8 mouse cellular contexts compared by ENCODE assay signal in the genomic region with DNA sequence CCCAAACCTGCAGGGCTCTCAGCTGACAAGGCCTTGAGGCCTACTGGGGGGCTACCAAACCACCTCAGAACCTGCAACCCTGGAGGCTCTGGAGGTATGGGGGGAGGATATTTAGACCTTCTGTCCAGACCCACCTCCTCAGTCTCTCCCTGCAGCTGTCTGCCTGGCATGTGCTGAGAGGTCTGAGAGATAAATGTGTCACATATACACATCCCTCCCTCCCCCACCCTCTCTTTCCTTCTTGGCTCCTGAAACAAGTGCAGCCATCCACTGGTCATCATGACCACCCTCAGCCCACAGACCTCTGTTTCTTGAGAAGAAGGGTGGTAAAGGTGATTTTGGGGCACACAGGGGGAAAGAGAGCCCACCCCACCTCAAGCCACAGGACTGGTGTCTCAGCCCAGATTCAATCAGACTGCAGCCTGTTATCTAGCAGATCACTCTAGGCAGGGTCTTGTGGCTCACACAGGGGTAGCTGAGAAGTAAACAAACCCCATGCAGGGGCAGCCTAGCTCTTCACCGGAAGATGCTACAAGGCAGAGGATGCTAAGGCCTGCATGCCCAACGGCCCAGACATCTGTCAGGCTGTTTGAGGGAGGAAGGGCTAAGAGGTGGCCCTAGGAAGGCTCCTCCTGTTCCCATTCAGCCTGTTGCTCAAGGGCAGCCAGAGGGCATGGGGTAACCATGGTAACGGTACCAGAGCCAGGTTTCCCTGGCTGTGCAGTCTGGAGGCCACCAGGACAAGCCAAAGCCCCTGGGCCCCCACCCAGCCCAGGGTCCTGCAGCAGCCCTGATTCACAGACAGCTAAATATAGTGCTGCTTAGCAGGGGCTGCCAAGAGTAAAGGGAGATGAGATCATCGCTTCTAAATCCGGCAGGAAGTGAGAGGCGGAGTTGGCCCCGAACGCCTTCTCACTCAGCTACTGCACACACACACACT. TPM values are rescaled to one million over a fixed set of nuclear protein-coding genes. Genes with fewer than 3 reads are reported as not detected.
A peak's percentile ranks its signal among the peaks of the same experiment; 100 is the strongest.
DNase-seq lines count a peak whose midpoint lies in the region; ATAC-seq and TF ChIP-seq lines count a peak whose summit lies in the region.

No protein-coding gene starts in this region.

- H3K36me3 ChIP-seq in forebrain, embryonic 14.5 days (ENCODE audit: control insufficient read depth, insufficient read depth, low read length) = no peaks in the 10 kb centered on the region
- H3K36me3 ChIP-seq in heart, postnatal 0 days (replicated peaks; ENCODE audit: control insufficient read depth, insufficient read depth, low read length) = no peaks in the 10 kb centered on the region
- no peaks in the 10 kb centered on the region for H3K36me3 ChIP-seq in liver, embryonic 11.5 days (ENCODE audit: control insufficient read depth, insufficient read depth, low read length)
- no peaks in the 10 kb centered on the region for H3K36me3 ChIP-seq in myocyte (ENCODE audit: control insufficient read depth, insufficient read depth)
- no peaks in the 10 kb centered on the region for H3K36me3 ChIP-seq in stomach, embryonic 14.5 days (ENCODE audit: control insufficient read depth, insufficient read depth, low read length)

- H3ac ChIP-seq in myocyte (ENCODE audit: control insufficient read depth, insufficient read length) = no peak overlapping the region

- H3K27me3 ChIP-seq in forebrain, embryonic 14.5 days (replicated peaks; ENCODE audit: control insufficient read depth, insufficient read depth, low read length) = no peaks in the 10 kb centered on the region
- no peaks in the 10 kb centered on the region for H3K27me3 ChIP-seq in heart, postnatal 0 days (ENCODE audit: control insufficient read depth, insufficient read depth, low read length)
- no peaks in the 10 kb centered on the region; the same call in 1 of the 2 replicates for H3K27me3 ChIP-seq in liver, embryonic 11.5 days (replicated peaks; ENCODE audit: control insufficient read depth, insufficient read depth, low read length)
- no peaks in the 10 kb centered on the region for H3K27me3 ChIP-seq in myocyte (ENCODE audit: control insufficient read depth, insufficient read depth, insufficient read length)
- no peaks in the 10 kb centered on the region for H3K27me3 ChIP-seq in stomach, embryonic 14.5 days (ENCODE audit: control insufficient read depth, insufficient read depth, low read length)

- no peak overlapping the region for H3K4me3 ChIP-seq in forebrain, embryonic 14.5 days (ENCODE audit: low read depth, low read length)
- no peak overlapping the region for H3K4me3 ChIP-seq in heart, postnatal 0 days (ENCODE audit: low read depth, low read length)
- H3K4me3 ChIP-seq in liver, embryonic 11.5 days (ENCODE audit: low read depth, low read length) = no peak overlapping the region
- H3K4me3 ChIP-seq in myocyte = no peak overlapping the region
- no peak overlapping the region for H3K4me3 ChIP-seq in stomach, embryonic 14.5 days (ENCODE audit: low read depth, low read length)

- 6% methylated on average over 8 of the region's 8 CpGs for WGBS in forebrain, embryonic 14.5 days
- 0% methylated on average over 8 of the region's 8 CpGs for WGBS in heart, postnatal 0 days
- WGBS in liver, embryonic 11.5 days = 9% methylated on average over 8 of the region's 8 CpGs
- WGBS in stomach, embryonic 14.5 days = 4% methylated on average over 8 of the region's 8 CpGs

- peaks cover 14% of the 10 kb centered on the region for H3K4me1 ChIP-seq in forebrain, embryonic 14.5 days (ENCODE audit: control insufficient read depth, insufficient read depth, low read length)
- H3K4me1 ChIP-seq in heart, postnatal 0 days (ENCODE audit: control insufficient read depth, insufficient read depth) = peaks cover 42% of the 10 kb centered on the region
- peaks cover 16% of the 10 kb centered on the region for H3K4me1 ChIP-seq in liver, embryonic 11.5 days (replicated peaks; ENCODE audit: control insufficient read depth, insufficient read depth, low read length)
- peaks cover 25% of the 10 kb centered on the region for H3K4me1 ChIP-seq in stomach, embryonic 14.5 days (ENCODE audit: control insufficient read depth, insufficient read depth, low read length)

- peak overlapping the region; percentile 12; the same call in 1 of the 2 replicates for H3K4me2 ChIP-seq in forebrain, embryonic 14.5 days (ENCODE audit: low read length)
- no peak overlapping the region for H3K4me2 ChIP-seq in heart, postnatal 0 days (ENCODE audit: low read depth, low read length)
- H3K4me2 ChIP-seq in liver, embryonic 11.5 days = no peak overlapping the region; the same call in 1 of the 2 replicates
- peak overlapping the region; percentile 69 for H3K4me2 ChIP-seq in myocyte (ENCODE audit: low read depth)
- peak overlapping the region; percentile 6; the same call in 1 of the 2 replicates for H3K4me2 ChIP-seq in stomach, embryonic 14.5 days (replicated peaks; ENCODE audit: low read depth, low read length)

- no peaks in the 10 kb centered on the region for H3K79me2 ChIP-seq in myocyte (ENCODE audit: control insufficient read depth, insufficient read depth)

- peak; percentile 88 for DNase-seq in forebrain, embryonic 14.5 days (ENCODE audit: low spot score)
- peak; percentile 96 for DNase-seq in heart, postnatal 0 days (ENCODE audit: low spot score)
- peak; percentile 84 for DNase-seq in kidney, postnatal 14 days
- DNase-seq in liver, embryonic 11.5 days (ENCODE audit: low spot score) = peak; percentile 58

- H3K9me3 ChIP-seq in forebrain, embryonic 14.5 days (replicated peaks; ENCODE audit: control insufficient read depth, low read length) = no peaks in the 10 kb centered on the region
- H3K9me3 ChIP-seq in heart, postnatal 0 days (replicated peaks; ENCODE audit: control insufficient read depth, low read length) = no peaks in the 10 kb centered on the region
- H3K9me3 ChIP-seq in liver, embryonic 11.5 days (ENCODE audit: control insufficient read depth, low read length) = no peaks in the 10 kb centered on the region
- H3K9me3 ChIP-seq in stomach, embryonic 14.5 days (ENCODE audit: control insufficient read depth, low read depth, low read length) = no peaks in the 10 kb centered on the region

- no peak for TF ChIP-seq POLR2A in myocyte (IDR thresholded peaks at IDR 0.05; ENCODE audit: insufficient read length, low read depth)

- TF ChIP-seq EP300 in heart, postnatal 0 days (IDR thresholded peaks at IDR 0.05; ENCODE audit: low read depth) = peak; percentile 88

- peak; percentile 89 for ATAC-seq in CD4-positive, CD25-positive, alpha-beta regulatory T cell, adult 4 months
- peak; percentile 49 for ATAC-seq in cerebellum, adult (ENCODE audit: insufficient number of reproducible peaks, low FRiP score, low TSS enrichment)
- ATAC-seq in forebrain, embryonic 14.5 days = peak; percentile 92
- peak; percentile 95 for ATAC-seq in heart, postnatal 0 days (ENCODE audit: insufficient read depth, low read depth)
- ATAC-seq in liver, embryonic 11.5 days (replicated peaks; ENCODE audit: low FRiP score) = peak; percentile 45
- peak; percentile 89 for ATAC-seq in stomach, embryonic 14.5 days (ENCODE audit: insufficient number of reproducible peaks, insufficient read depth, low FRiP score, low read depth)

- TF ChIP-seq CTCF in heart, postnatal 0 days (IDR thresholded peaks at IDR 0.05; ENCODE audit: low read depth) = no peak

- H3K27ac ChIP-seq in forebrain, embryonic 14.5 days (ENCODE audit: low read depth, low read length) = peak overlapping the region; percentile 76
- H3K27ac ChIP-seq in heart, postnatal 0 days (ENCODE audit: low read depth) = peak overlapping the region; percentile 92
- peak overlapping the region; percentile 39; the same call in 1 of the 2 replicates for H3K27ac ChIP-seq in liver, embryonic 11.5 days (ENCODE audit: low read depth, low read length)
- peak overlapping the region; percentile 86 for H3K27ac ChIP-seq in stomach, embryonic 14.5 days (ENCODE audit: low read length)

- H3K9ac ChIP-seq in forebrain, embryonic 14.5 days (ENCODE audit: low read length) = peak overlapping the region; percentile 25; the same call in 1 of the 2 replicates
- no peak overlapping the region for H3K9ac ChIP-seq in heart, postnatal 0 days (replicated peaks; ENCODE audit: low read depth, low read length)
- no peak overlapping the region for H3K9ac ChIP-seq in liver, embryonic 11.5 days (ENCODE audit: low read depth, low read length)
- H3K9ac ChIP-seq in stomach, embryonic 14.5 days (replicated peaks; ENCODE audit: low read depth, low read length) = no peak overlapping the region

TF ChIP-seq in myocyte, 11 proteins besides CTCF, POLR2A, EP300 and RAD21:
- TF ChIP-seq MYOG (IDR thresholded peaks at IDR 0.05; ENCODE audit: control insufficient read depth in 1 of 3, insufficient read depth in 1 of 3, insufficient read length in 2 of 3, low read depth in 2 of 3) (peak in 2 of 3 experiments; percentile 7 to 53), SRF (IDR thresholded peaks at IDR 0.05; ENCODE audit: control insufficient read depth, insufficient read length, low read depth) (peak; percentile 64), TCF12 (IDR thresholded peaks at IDR 0.05; ENCODE audit: insufficient read depth, poor library complexity, severe bottlenecking) (no peak), USF1 (IDR thresholded peaks at IDR 0.05; ENCODE audit: low read depth) (no peak), MYOD1 (IDR thresholded peaks at IDR 0.05; ENCODE audit: control insufficient read depth in 1 of 3, insufficient read length in 2 of 3, low read depth in 2 of 3) (peak in 2 of 3 experiments; percentile 62 to 78), CEBPB (IDR thresholded peaks at IDR 0.05; ENCODE audit: insufficient read depth, poor library complexity, severe bottlenecking) (no peak)

RNA-seq across cellular contexts. Expression of gene Ykt6, which starts 44.6 kb away (rescaled TPM):
- polyA plus RNA-seq in CD4-positive, CD25-positive, alpha-beta regulatory T cell, adult 4 months (2017; shearing (Covaris generic)) = 10 to 100 TPM; 28.1 to 31.5 TPM
- polyA plus RNA-seq in forebrain, embryonic 14.5 days (2014; fragmentation: Nextera tagmentation; extraction: Ambion mirVana) = 46.3 and 47.5 TPM in 2 replicates
- total RNA-seq in heart, postnatal 0 days (2014; rRNA removed; ENCODE audit: low replicate concordance) = 55.8 and 83.9 TPM in 2 replicates
- 35.2 and 37.4 TPM in 2 replicates for polyA plus RNA-seq in heart, postnatal 0 days (2015; fragmentation: Nextera tagmentation; extraction: Ambion mirVana)
- polyA plus RNA-seq in liver, embryonic 11.5 days (2014; fragmentation: Nextera tagmentation; extraction: Ambion mirVana) = 18.4 TPM in 2 replicates
- polyA plus RNA-seq in myocyte (2012; fragmentation: generic; extraction: Trizol) = 89.7 TPM
- 23.2 and 23.3 TPM in 2 replicates for polyA plus RNA-seq in stomach, embryonic 14.5 days (2014; fragmentation: Nextera tagmentation; extraction: Ambion mirVana)

RNA-seq across cellular contexts. Expression of gene Gck, which starts 50.2 kb away (rescaled TPM):
- not detected for polyA plus RNA-seq in CD4-positive, CD25-positive, alpha-beta regulatory T cell, adult 4 months (2017; shearing (Covaris generic))
- polyA plus RNA-seq in forebrain, embryonic 14.5 days (2014; fragmentation: Nextera tagmentation; extraction: Ambion mirVana) = 6.5 and 7.3 TPM in 2 replicates
- not detected in 2 replicates for total RNA-seq in heart, postnatal 0 days (2014; rRNA removed; ENCODE audit: low replicate concordance)
- 0.71 and 0.78 TPM in 2 replicates for polyA plus RNA-seq in heart, postnatal 0 days (2015; fragmentation: Nextera tagmentation; extraction: Ambion mirVana)
- 0.35 and 0.45 TPM in 2 replicates for polyA plus RNA-seq in liver, embryonic 11.5 days (2014; fragmentation: Nextera tagmentation; extraction: Ambion mirVana)
- 0.07 TPM for polyA plus RNA-seq in myocyte (2012; fragmentation: generic; extraction: Trizol)
- polyA plus RNA-seq in stomach, embryonic 14.5 days (2014; fragmentation: Nextera tagmentation; extraction: Ambion mirVana) = 0.75 and 2.0 TPM in 2 replicates

Comparison
In these comparisons a context has a peak if more than half of its experiments do, and no peak if none do; other contexts are left out.
1. ATAC-seq: peak in every context shown above with its lines; median percentile 95 in heart, postnatal 0 days; 92 in forebrain, embryonic 14.5 days; 89 in CD4-positive, CD25-positive, alpha-beta regulatory T cell, adult 4 months; 89 in stomach, embryonic 14.5 days; 49 in cerebellum, adult; 45 in liver, embryonic 11.5 days.
2. H3K27ac ChIP-seq: peak in every context shown above with its lines; median percentile 92 in heart, postnatal 0 days; 86 in stomach, embryonic 14.5 days; 76 in forebrain, embryonic 14.5 days; 39 in liver, embryonic 11.5 days.
3. H3K4me2 ChIP-seq: peak in forebrain, embryonic 14.5 days (single experiment), myocyte (single experiment) and stomach, embryonic 14.5 days (single experiment); none in heart, postnatal 0 days (single experiment) and liver, embryonic 11.5 days (single experiment).
4. Peak in every context shown above with its lines, with median percentiles within 50 percentile points of each other: DNase-seq.